Mouse (Mus musculus): ENCODE measurements at regions not wholly inside any gene's neighbourhood (a gene's known extent, or its start where the extent isn't known, plus 50 kb on each side); places are given as distances from the start of the nearest gene placed in this dataset.

DNA sequence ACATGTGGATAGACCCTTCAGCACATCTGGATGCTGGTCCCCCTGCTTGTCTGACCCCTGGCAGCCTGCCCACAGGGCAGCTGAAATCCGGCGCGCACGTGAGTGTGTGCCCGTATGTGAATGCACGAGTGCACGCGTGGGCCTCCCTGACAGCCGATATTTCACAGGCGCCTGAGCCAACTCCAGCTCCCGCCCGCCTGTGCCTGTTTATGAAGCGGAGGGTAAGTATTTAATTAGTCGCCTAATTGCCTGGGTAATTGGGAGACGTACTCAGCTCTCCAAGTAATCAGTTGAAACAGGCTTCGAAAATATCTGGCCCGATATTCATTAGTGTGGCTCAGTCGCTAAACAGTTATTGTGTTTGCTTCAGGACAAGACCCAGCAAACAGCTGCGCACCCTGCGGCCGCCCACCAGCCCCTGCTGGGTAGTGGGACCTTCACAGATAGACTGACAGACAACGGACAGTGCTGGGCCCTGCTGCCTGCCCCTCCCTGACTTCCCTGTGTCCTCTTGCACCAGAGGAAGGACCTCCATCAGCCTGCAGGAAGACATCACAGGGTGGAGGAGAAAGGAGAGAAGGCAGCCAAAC is 82.7 kb downstream of the Uncx start:
- H3K36me3 ChIP-seq (replicated peaks): no peaks in the 10 kb centered on the region
- H3K27me3 ChIP-seq (replicated peaks): no peaks in the 10 kb centered on the region; the same call in 1 of the 2 replicates
- H3K4me2 ChIP-seq: no peak overlapping the region
- no peak overlapping the region for H3K9ac ChIP-seq
- H3K9me3 ChIP-seq: no peaks in the 10 kb centered on the region
- 65% methylated on average over 22 of the region's 22 CpGs for WGBS
- H3K27ac ChIP-seq: no peak overlapping the region
- no peak for ATAC-seq (replicated peaks)
- no peaks in the 10 kb centered on the region for H3K4me1 ChIP-seq
- H3K4me3 ChIP-seq: no peak overlapping the region

DNA sequence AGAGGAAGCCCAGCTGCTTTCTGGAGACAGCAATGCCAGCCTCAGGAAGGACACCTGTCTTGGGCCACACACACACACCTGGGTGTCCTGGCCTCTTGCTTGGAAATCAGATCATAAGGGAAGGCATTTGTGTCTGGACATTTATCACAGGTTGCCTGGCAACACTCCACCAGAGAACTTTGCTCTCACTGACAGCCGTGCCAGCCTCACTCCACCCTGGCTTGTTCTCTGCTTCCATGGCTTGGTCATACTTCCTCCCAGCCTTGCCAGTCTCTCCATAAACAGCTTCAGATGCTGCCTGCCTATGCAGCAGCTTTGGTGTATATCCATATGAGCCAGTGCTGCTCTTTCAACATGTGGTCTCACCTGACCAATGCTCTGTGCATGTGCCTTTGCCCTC is 84.3 kb downstream of the Uncx start:
- Histone ChIP-seq H3K4me3 (no peak overlapping the region), H3K9me3 (no peaks in the 10 kb centered on the region), H3K27me3 (replicated peaks) (no peaks in the 10 kb centered on the region; the same call in 1 of the 2 replicates), H3K4me2 (no peak overlapping the region), H3K4me1 (no peaks in the 10 kb centered on the region), H3K9ac (no peak overlapping the region), H3K27ac (no peak overlapping the region), H3K36me3 (replicated peaks) (no peaks in the 10 kb centered on the region)
- WGBS: 41% methylated on average over 1 of the region's 1 CpGs
- no peak for ATAC-seq (replicated peaks)

DNA sequence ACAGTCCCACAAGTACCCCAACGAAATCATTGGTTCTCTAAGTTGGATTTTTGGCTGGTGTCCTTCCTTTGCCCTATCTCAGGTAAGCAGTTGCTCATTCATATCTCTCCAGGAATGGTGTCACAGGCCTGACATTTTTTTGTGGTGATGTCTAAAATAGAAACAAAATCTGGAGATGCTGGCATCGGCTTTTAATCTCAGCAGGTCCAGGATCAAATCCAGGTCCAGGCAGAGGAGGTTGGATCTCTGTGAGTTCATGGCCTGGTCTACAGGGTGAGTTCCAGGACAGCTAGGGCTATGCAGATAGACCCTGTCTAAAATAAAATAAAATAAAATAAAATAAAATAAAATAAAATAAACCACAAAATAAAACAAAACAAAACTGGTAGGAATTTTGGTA is 93.7 kb downstream of the Uncx start:
- no peaks in the 10 kb centered on the region for H3K36me3 ChIP-seq (replicated peaks)
- no peaks in the 10 kb centered on the region for H3K27me3 ChIP-seq (replicated peaks)
- H3K4me3 ChIP-seq: no peak overlapping the region
- peaks cover 5% of the 10 kb centered on the region; the same call in 1 of the 2 replicates for H3K4me1 ChIP-seq
- no peaks in the 10 kb centered on the region for H3K9me3 ChIP-seq
- H3K4me2 ChIP-seq: no peak overlapping the region
- no peak overlapping the region for H3K27ac ChIP-seq
- H3K9ac ChIP-seq: no peak overlapping the region
- 92% methylated on average over 2 of the region's 2 CpGs for WGBS
- no peak for ATAC-seq (replicated peaks)

DNA sequence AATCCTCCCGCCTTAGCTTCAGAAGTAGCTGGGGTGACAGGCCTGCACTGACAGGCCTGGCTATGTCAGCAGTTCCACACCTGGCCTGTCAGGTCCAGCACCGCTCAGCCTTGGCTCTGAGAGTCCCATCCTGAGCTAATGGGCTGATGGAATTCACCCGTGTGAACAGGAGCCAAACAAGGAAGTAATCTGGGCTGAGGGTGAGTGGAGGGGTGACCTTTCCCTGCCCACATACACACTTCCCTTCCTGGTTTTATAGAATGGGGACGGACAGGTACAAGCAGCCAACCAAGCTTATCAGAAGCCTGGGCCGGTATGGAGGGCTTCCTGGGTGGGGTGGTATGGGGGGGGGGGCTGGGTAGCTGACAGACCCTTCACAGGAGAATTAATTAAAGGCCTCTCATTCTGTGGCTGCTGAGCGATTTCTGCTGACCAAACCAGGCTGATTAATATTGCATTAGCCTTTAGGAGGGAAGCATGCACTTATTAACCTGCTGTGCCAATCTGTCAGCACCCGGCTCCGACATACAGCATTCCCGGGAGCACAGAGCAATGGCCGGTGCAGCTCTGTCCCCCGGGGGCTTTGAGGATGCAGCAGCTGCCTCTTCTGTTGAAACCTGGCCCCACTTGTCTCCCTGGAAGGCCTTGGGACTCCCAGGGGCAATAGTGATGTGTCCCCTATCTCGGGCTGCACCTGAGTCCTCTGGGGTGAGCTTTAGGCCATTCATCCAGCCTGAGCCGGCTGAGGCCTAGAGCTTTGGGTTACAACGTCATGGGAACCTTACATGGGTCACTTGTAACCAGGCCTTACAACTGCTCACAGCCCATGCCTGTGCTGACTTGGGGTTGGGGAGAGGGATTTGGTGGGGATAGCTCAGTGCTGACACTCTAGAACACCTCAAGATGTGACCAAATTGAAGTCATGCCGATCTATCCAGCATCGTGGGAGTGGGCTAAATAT is 95.2 kb downstream of the Micall2 start:
- H3K36me3 ChIP-seq (replicated peaks): no peaks in the 10 kb centered on the region
- no peak overlapping the region for H3K4me2 ChIP-seq
- no peak overlapping the region for H3K4me3 ChIP-seq
- ATAC-seq (replicated peaks): no peak
- H3K9me3 ChIP-seq: no peaks in the 10 kb centered on the region
- no peak overlapping the region for H3K27ac ChIP-seq
- peaks cover 5% of the 10 kb centered on the region; the same call in 1 of the 2 replicates for H3K4me1 ChIP-seq
- H3K27me3 ChIP-seq (replicated peaks): no peaks in the 10 kb centered on the region
- 41% methylated on average over 16 of the region's 16 CpGs for WGBS
- H3K9ac ChIP-seq: no peak overlapping the region

DNA sequence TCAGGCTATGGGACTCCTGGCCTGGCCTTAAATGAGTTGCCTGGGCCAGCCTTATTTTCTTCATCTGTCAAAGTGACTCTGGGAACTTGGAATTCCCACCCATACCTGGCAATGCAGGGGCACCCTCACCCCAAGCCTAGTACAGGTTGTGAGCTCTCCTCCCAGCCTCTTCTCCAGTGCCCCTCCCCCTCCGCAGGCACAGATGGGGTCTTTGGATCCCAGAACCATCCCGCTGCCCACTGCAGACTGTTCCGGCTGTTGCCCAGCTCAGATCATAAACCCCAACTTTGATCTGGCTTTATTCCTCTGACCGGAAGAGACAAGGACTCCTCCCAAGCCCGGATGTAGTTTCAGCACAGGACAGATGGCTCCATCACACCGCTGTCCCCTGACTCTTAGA is 91.3 kb downstream of the Micall2 start:
- Histone ChIP-seq H3K27ac (no peak overlapping the region), H3K4me3 (no peak overlapping the region), H3K9me3 (no peaks in the 10 kb centered on the region), H3K9ac (no peak overlapping the region), H3K27me3 (replicated peaks) (no peaks in the 10 kb centered on the region), H3K4me1 (peaks cover 5% of the 10 kb centered on the region; the same call in 1 of the 2 replicates), H3K4me2 (no peak overlapping the region), H3K36me3 (replicated peaks) (no peaks in the 10 kb centered on the region)
- WGBS: 75% methylated on average over 6 of the region's 6 CpGs
- ATAC-seq (replicated peaks): no peak

DNA sequence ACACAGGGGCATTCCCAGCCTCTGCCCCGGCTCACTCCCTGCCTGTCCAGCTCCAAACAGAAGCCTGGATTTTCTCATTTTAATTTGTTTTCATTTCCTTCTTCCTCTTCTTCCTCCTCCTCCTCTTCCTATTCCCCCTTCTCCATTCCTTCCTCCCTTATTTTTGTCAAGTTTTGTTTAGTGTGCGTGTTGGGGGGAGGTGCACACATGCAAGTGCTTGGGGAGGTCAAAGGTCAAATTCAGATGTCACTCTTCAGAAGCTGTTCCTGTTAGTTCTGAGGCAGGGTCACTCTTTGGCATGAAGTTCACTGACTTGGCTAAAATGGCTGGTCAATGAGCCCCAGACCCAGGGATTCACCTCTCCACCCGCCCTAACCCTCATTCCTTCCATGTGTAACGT is 85.1 kb downstream of the Micall2 start:
- H3K27ac ChIP-seq: no peak overlapping the region
- WGBS: 49% methylated on average over 4 of the region's 4 CpGs
- ATAC-seq (replicated peaks): no peak

More for the DNA sequence above, 85.1 kb downstream of the Micall2 start:
- Histone ChIP-seq H3K9ac (no peak overlapping the region), H3K4me2 (no peak overlapping the region), H3K36me3 (replicated peaks) (no peaks in the 10 kb centered on the region), H3K4me3 (no peak overlapping the region), H3K9me3 (no peaks in the 10 kb centered on the region), H3K4me1 (no peaks in the 10 kb centered on the region), H3K27me3 (replicated peaks) (no peaks in the 10 kb centered on the region)

All from midbrain, embryonic 15.5 days (tissue).